Comparison of ENCODE assay signal across 12 mouse cellular contexts in genomic region chr17:5091934-5092333, GRCm38 (mm10).
DNase-seq lines count a peak whose midpoint lies in the region; ATAC-seq and TF ChIP-seq lines count a peak whose summit lies in the region.
"Had no signal": no experiment of that assay in that cellular context is flagged by ENCODE, and none has a peak within 500 bp of the region (broad histone marks: within the 10 kb centered on the region; RNA-seq: fewer than 3 reads in every experiment).

No protein-coding gene starts in this region.

- TF ChIP-seq EP300 in liver, embryonic 14.5 days (IDR thresholded peaks at IDR 0.05; ENCODE audit: low read depth): no peak

- ATAC-seq in kidney, embryonic 15.5 days (replicated peaks; ENCODE audit: low FRiP score): peak; percentile 86
- no peak for ATAC-seq in G1E (ENCODE audit: extremely low read depth, insufficient number of reproducible peaks, low FRiP score, poor library complexity, severe bottlenecking)
- peak; percentile 28; the same call in 1 of the 2 replicates for ATAC-seq in liver, embryonic 14.5 days (ENCODE audit: insufficient read depth)
- ATAC-seq: hindbrain, postnatal 0 days; midbrain, embryonic 15.5 days had no signal

- peaks cover 60% of the 10 kb centered on the region for H3K4me1 ChIP-seq in kidney, embryonic 15.5 days
- H3K4me1 ChIP-seq in G1E (ENCODE audit: insufficient read depth, low read depth, low read length): peaks cover 64% of the 10 kb centered on the region
- peaks cover 39 to 53% of the 10 kb centered on the region in 2 experiments for H3K4me1 ChIP-seq in liver, embryonic 14.5 days (replicated peaks; ENCODE audit: control insufficient read depth in 2 of 2, insufficient read depth in 2 of 2, low read length in 1 of 2)

- H3K27ac ChIP-seq in kidney, embryonic 15.5 days: peak overlapping the region; percentile 80
- no peak overlapping the region for H3K27ac ChIP-seq in liver, embryonic 14.5 days
- H3K27ac ChIP-seq: hindbrain, postnatal 0 days; midbrain, embryonic 15.5 days had no signal

- no peak for TF ChIP-seq CTCF in G1E (IDR thresholded peaks at IDR 0.05; ENCODE audit: low read depth, low read length)
- no peak for TF ChIP-seq CTCF in liver, embryonic 14.5 days (IDR thresholded peaks at IDR 0.05; ENCODE audit: low read depth)

- 0 out of 2 replicates have a peak overlapping the region, but pooled peaks have one; percentile 10 for H3K9ac ChIP-seq in kidney, embryonic 15.5 days
- H3K9ac ChIP-seq in liver, embryonic 14.5 days (replicated peaks): no peak overlapping the region
- H3K9ac ChIP-seq: midbrain, embryonic 15.5 days had no signal

- 0 out of 2 replicates have a peak overlapping the region, but pooled peaks have one; percentile 14 for H3K4me2 ChIP-seq in kidney, embryonic 15.5 days
- no peak overlapping the region for H3K4me2 ChIP-seq in liver, embryonic 14.5 days (ENCODE audit: low read depth)
- H3K4me2 ChIP-seq: midbrain, embryonic 15.5 days had no signal

- no peak overlapping the region for H3K4me3 ChIP-seq in kidney, embryonic 15.5 days (replicated peaks)
- peak overlapping the region; percentile 57; the same call in 1 of the 2 replicates for H3K4me3 ChIP-seq in G1E (ENCODE audit: low read depth, low read length)
- no peak overlapping the region for H3K4me3 ChIP-seq in liver, embryonic 14.5 days (ENCODE audit: insufficient read depth in 1 of 2, low read depth in 2 of 2, low read length in 2 of 2)
- H3K4me3 ChIP-seq: midbrain, embryonic 15.5 days had no signal

- H3K9me3 ChIP-seq in kidney, embryonic 15.5 days (replicated peaks): no peaks in the 10 kb centered on the region
- H3K9me3 ChIP-seq in G1E (replicated peaks): no peaks in the 10 kb centered on the region
- no peaks in the 10 kb centered on the region for H3K9me3 ChIP-seq in liver, embryonic 14.5 days (ENCODE audit: control insufficient read depth, low read length)
- H3K9me3 ChIP-seq: midbrain, embryonic 15.5 days had no signal

- DNase-seq in cerebellum, adult 11-12 months: peak; percentile 13
- no peak for DNase-seq in cerebellum, postnatal 36 days
- DNase-seq in kidney, adult 8-10 months: no peak
- DNase-seq in G1E (ENCODE audit: low spot score): no peak
- no peak for DNase-seq in liver, embryonic 14.5 days (ENCODE audit: low read depth in 3 of 3, low spot score in 3 of 3)
- DNase-seq in urinary bladder, postnatal 4 days (ENCODE audit: low spot score in 2 of 2): no peak
- no peak for DNase-seq in cerebellum, postnatal 25 days
- DNase-seq: cerebellum, adult 9-10 months; lung, postnatal 14 days had no signal

- 28% methylated on average over 10 of the region's 10 CpGs for WGBS in kidney, embryonic 15.5 days
- WGBS in liver, embryonic 14.5 days (ENCODE audit: insufficient replicate concordance): 50% methylated on average over 10 of the region's 10 CpGs

- 0 out of 2 replicates have a peak, but pooled peaks cover 3% of the 10 kb centered on the region for H3K36me3 ChIP-seq in kidney, embryonic 15.5 days
- peaks cover 33% of the 10 kb centered on the region for H3K36me3 ChIP-seq in G1E (replicated peaks)
- no peaks in the 10 kb centered on the region for H3K36me3 ChIP-seq in liver, embryonic 14.5 days (replicated peaks; ENCODE audit: control insufficient read depth, insufficient read depth, low read depth)
- H3K36me3 ChIP-seq: midbrain, embryonic 15.5 days had no signal

- no peaks in the 10 kb centered on the region for H3K27me3 ChIP-seq in kidney, embryonic 15.5 days
- no peaks in the 10 kb centered on the region for H3K27me3 ChIP-seq in G1E (ENCODE audit: insufficient read depth, low read length)
- no peaks in the 10 kb centered on the region for H3K27me3 ChIP-seq in liver, embryonic 14.5 days (ENCODE audit: control insufficient read depth, insufficient read depth, low read length)
- H3K27me3 ChIP-seq: midbrain, embryonic 15.5 days had no signal
